Mouse (Mus musculus): ENCODE data around the gene Stk40.
A peak's percentile ranks its signal among the peaks of the same experiment; 100 is the strongest.

The Stk40 gene

GRCm38 (mm10) chr4:126130502-126130901 is 26.7 kb downstream of the Stk40 start:
- DNase-seq, result no peak

GRCm38 (mm10) chr4:126131290-126132121 is 27.7 kb downstream of the Stk40 start:
- no peak for DNase-seq

GRCm38 (mm10) chr4:126132636-126133264 is 29.0 kb downstream of the Stk40 start:
- no peak for DNase-seq

- no peak for DNase-seq
Observed at GRCm38 (mm10) chr4:126134236-126134635, 30.5 kb downstream of the Stk40 start.

- no peak for DNase-seq
Observed at GRCm38 (mm10) chr4:126134639-126135038, 30.9 kb downstream of the Stk40 start.

DNA sequence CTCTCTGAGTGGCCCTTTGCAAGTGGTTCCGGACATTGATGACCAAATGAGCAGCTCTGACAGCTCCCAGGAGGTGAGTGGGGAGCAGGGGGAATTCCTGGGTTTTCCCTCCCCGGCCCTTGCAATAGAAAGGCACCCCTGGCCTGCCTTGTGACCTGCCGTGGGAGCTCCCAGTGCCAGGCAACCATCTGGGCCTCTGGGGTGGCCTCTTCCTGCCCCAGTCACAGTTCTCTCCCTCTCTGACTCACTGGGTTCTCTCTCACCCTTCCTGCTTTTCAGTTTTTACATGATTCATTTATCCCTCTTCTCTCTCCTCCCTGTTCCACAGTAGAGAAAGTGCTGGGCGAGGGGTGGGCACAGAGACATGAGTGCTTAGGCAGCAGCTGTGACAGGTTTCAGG is 34.0 kb downstream of the Stk40 start:
- no peak for DNase-seq

DNA sequence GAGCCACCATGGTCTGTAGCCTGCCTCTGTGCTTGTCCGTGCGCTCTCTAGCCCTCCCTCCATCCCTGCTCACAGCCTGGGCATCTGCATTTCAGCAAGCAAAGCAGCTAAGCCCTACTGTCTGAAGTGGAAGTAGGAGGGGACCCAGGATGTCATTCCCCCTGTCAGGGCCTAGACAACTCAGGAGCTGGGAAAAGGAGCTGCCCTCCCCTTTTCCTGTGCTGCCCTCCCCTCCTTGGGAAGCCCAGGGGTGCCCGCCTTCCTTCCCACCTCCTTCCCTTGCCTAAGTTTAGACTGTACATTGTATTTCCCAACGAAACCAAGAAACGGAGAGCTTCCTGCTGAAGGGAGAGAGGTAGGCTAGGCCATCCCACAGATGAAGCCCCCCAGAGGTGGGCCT is 37.3 kb downstream of the Stk40 start:
- DNase-seq, result no peak

DNA sequence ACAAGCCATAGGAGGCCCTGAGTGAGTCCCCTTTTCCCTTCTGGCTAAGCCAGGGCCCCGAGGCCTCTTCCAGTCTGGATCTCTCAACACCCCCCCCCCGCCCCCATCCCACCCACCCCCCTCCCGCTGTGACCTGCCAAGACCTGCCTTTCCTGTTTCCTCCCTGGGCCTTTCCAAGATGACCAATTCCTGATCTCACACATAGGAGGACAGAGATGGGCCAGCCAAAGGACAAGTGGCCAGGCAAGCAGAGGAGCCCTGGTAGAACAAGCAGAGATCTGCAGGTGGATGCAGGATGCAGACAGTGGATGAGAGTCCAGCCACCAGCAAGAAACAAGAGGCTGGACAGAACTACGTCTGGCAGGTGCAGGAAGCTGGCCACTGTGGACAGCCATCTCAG is 41.6 kb downstream of the Stk40 start:
- DNase-seq, result no peak

DNA sequence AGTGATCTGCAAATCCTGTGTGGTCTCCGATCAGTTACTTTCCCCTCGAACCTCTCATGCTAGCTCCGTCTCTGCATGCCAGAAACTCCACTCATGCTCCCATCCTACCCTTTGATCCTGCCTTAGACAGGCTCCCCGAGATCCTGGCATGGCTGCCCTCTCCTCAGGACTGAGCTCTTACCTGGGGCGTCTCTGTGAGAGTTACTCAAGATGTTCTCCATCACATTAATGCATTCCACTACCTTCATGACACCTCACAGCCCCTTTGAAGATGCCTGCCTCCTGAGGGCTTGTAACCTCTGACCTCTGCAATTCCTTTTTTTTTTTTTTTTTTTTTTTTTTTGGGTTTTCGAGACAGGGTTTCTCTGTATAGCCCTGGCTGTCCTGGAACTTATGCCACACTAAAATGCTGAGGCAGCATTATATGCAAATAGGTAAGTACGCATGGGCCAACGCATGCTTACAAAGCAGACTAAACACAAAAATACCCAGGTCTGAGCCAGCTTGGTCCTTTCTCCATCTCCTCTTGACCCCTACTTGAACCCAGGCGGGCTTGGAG is 43.3 kb downstream of the Stk40 start:
- DNase-seq, result no peak

DNA sequence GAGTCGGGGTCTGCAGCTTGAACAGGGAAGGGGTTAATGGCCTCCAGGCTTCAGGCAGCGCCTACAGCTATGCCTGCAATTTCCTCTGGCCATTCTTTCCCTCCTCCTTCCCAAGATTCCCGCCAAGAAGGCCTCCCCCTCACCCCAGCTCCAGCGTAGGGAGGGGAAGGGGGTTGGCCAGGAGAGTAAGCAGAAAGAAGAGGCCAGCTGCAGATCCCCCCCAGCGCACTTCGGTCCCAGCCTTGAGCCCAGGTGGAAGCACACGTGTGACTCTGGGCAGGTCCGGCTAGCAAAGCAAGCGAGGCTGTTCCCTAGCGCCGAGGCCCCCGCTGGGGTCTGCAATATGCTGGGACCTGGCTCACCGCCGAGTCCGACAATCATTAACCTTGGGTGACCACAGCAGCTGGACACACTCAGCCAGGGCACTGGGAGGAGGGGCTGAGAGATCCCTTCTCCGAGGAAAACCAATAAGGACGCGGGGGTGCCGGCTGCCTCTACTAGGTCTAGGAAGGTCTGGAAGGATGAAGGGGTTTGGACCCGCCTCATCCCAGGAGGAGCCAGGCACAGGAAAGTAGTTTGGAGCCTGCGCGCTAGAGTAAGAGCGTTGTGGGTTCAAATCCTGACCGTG is 43.9 kb downstream of the Stk40 start, which contains the start of gene Eva1b:
TSS of gene Eva1b (plus strand) at position 212 of the 628 bp plus-strand sequence.
- no peak for DNase-seq

DNA sequence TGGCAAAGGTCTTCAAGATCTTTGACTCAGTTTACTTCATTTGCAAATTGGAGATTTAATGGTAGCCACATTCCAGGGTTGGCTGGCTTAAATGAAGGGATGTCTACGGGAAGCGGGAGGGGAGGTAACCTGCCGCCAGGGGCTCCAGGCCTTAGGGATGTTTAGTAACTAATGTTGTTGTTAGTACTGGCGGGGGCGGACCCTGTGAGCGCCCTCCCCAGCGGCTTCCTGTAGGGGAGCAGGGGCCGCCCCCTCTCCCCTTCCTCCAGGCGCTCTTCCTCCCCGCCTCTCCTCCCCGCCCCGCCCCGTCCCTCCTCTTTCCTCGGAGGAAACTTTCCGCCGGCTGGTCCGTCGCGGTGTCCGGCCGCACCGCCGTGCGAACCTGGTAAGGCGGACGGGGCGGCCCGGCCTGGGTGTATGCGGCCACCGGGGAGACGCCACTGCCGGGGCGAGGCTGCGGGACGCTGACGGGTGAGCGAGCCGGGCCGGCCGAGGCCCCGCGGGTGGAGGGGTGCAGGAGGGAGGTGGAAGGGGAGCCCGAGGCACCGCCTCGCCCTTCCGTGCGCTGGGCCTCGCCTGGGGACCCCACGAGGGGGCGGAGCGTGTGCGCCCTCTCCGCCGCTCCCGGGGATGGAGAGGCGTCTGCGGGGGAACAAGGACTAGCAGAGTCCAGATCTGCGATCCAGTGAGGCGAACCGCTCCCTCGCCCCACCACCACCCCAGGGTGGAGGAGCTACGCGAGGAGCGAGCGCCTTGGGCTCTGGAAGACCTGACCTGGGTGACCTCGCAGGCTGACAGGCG is 44.6 kb downstream of the Stk40 start:
- peak; percentile 81 for DNase-seq

DNA sequence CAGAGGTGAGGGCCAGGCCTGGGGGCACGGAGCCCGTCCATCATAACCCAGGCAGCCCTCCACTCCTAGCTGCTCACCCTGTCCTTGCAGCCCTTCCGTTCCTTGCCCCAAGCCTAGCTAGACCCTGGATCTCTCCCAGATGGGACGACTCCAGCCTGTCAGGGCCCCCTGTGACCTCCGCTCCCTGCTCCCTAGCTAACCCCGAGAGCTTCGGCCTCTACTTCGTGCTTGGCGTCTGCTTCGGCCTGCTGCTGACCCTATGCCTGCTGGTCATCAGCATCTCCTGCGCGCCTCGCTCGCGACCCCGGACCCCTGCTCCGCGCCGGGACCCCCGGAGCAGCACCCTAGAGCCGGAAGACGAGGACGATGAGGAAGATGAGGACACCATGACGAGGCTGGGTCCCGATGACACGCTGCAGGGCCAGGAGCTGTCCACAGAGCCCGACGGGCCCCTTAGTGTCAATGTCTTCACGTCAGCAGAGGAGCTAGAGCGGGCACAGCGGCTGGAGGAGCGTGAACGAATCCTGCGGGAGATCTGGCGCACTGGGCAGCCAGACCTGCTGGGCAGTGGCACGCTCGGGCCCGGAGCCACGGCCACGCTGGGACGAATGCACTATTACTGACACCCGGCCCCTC is 45.4 kb downstream of the Stk40 start:
- no peak for DNase-seq

DNA sequence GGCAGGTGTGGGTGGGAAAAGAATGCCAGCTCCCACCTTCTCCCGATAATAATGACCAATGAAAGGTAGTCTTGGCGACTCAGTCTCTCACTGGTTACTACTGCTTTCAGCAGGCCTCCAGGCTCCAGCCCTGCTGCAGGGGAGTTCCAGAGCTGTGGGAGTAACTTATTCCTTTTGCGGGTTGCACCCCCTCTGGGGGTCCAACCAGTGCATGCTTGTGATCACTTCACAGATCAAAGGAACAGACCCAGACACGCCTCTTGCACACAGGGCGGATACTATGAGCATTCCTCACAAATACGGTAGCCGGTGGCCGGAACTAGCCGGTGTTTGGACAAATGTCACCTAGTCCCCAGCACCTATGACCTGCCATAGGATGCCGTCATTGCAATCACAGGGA is 46.0 kb downstream of the Stk40 start:
- DNase-seq, result no peak

DNA sequence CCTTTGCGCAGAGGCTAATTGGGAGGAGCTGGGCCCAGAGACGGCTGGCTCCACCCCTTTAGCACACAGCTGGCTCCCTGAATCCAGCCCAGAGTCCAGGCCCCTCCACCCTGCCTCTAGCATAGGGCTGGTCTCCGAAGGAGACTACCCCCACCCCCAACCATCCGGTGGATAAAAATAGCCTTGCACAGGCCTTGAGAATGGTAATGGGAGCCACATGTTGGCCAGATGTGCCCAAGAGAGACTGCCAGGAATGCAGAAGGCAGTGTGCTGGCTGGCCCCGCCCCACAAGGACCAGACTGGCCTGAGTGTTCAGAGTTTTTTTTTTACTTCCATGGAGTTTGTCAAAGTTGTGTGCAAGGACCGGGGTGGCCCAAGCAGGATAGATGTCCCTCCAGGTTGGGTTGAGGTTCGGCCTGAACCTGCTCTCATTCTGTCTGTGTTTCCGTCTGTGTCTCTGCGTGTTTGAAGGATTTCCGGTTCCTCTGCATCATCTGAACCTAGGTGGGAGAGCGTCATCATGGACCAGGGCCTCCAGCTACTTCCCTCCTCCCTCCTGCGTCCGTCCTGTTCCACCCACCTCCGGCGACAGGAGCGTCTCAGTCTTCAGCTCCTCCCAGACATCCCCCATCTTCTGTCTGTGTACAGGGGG is 46.7 kb downstream of the Stk40 start:
- no peak for DNase-seq

GRCm38 (mm10) chr4:126150949-126151320 is 47.2 kb downstream of the Stk40 start:
- DNase-seq, result no peak

DNA sequence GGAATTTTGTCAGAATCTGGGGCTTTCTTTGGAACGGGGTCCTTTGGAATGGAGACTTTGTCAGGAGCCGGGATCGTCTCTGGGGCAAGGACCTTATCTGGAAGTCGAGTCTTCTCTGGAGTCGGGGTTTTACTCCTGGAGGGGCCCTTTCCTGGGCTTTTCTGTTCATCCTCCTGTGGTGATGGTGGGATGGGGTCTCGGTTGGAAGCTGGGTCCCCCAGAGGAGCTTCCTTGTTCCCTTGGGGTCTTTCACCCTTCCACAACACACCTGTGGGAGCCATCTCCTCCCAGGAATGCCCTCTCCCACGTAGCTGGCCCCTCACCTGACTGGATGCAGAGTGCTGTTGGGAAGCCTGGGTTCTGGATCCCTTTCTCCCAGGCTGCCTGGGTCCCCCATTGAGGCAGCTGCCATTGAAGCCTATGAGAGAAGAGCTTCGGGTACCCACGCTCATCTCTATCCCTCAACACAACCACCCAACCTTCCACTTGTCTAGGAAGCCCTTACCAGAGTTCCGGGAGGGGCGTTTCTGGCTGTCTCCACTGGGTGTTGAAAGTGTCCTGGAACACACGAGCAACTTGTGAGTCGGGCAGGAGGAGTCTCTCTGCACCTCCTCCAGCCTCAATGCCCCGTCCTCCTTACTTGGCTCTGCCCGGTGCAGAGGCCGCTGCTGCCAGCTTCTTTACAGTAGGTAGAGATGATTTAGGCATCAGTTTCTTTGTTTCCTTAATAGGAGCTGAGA is 48.1 kb downstream of the Stk40 start:
- DNase-seq, result no peak

- no peak for DNase-seq
Observed at GRCm38 (mm10) chr4:126152864-126153263, 49.1 kb downstream of the Stk40 start.

DNA sequence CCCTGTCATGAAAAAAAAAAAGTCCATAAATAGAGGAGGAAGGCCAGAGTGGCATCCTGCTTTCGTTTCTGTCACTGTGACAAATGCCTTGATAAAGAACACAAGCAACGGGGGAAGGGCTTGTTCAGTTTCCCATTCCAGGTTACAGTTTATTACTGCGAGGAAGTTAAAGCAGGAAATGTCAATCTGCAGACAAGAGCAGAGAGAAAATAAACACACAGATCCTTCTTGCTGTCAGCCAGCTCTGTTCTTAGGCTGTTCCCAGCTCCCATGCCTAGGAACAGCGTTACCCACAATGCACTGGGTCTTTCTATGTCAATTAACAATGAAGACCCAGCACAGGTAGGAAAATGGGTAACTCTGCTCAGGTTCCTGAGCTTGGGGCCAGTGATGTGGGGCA is 51.4 kb downstream of the Stk40 start:
- no peak for DNase-seq

DNA sequence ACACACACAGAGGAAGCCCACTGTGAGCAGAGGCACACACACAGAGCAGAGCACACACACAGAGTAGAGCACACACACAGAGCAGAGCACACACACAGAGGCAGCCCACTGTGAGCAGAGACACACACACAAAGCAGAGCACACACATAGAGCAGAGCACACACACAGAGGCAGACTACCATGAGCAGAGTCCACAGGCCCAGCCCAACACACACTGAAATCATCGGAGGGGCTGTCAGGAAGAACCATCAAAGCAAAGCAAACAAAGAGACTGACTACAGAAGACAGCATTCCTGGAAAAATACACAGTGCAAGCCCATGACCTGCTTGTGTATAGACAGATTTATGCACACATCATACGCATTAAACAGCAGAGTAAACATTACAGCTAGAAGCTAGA is 52.1 kb downstream of the Stk40 start:
- no peak for DNase-seq

- peak; percentile 31 for DNase-seq
Observed at GRCm38 (mm10) chr4:126156617-126157016, 52.9 kb downstream of the Stk40 start.

DNA sequence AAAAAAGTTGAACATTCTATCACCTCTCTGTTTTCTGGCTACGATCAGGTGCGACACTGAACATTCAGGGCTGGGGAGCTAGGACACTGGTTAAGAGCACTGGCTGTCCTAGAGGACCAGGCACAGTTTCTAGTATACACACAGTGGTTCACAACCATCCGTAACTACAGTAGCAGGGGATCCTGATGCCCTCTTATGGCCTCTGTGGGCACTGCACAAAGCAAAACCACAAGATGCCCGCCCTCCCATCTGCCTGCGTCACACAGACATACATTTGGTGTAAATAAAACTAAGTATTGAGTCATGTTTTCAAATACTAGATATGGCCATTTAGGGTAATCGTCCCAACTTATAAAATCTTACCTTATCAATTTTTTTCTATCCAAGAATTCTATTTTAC is 53.8 kb downstream of the Stk40 start:
- DNase-seq, result peak; percentile 41

Measured in thymus, postnatal 25 days (tissue).